Mouse (Mus musculus) regulatory T cell (primary cell): ENCODE results near the gene Fignl2.
"Not testable (repeated sequence)": the region's sequence is repeated elsewhere in the genome, so short reads cannot be mapped to it uniquely, and the experiment has no call there.

ENCODE experiments used
- in situ Hi-C: fragments of 300-600 bp; cut with MboI, MseI; formaldehyde crosslinking; loops from one replicate; pipeline ENCODE4 v1.15.1; 2025; ENCODE audit warnings: high pct_unique_total_duplicates

The Fignl2 gene

GRCm38 (mm10) chr15:101077813-101078730 is at the start of gene Fignl2:
Fignl2 (minus strand) TSS chr15:101078567.
- in situ Hi-C loops, result no loop called here

- in situ Hi-C loops, result no loop called here
Measured at GRCm38 (mm10) chr15:101126876-101127544, 48.6 kb upstream of the Fignl2 start.

GRCm38 (mm10) chr15:101125561-101125960 is 47.2 kb upstream of the Fignl2 start:
- in situ Hi-C loops, result no loop called here

- in situ Hi-C loops, result no loop called here
Measured at GRCm38 (mm10) chr15:101123202-101123601, 44.8 kb upstream of the Fignl2 start.

- in situ Hi-C loops, result no loop called here
Measured at GRCm38 (mm10) chr15:101122290-101122589, 43.9 kb upstream of the Fignl2 start.

GRCm38 (mm10) chr15:101121411-101122289 is 43.3 kb upstream of the Fignl2 start:
- in situ Hi-C loops, result no loop called here

- in situ Hi-C loops, result no loop called here
Measured at GRCm38 (mm10) chr15:101118399-101119125, 40.2 kb upstream of the Fignl2 start.

GRCm38 (mm10) chr15:101115511-101116110 is 37.2 kb upstream of the Fignl2 start, which contains the start of gene Ankrd33:
Ankrd33 (plus strand) TSS chr15:101115755.
- in situ Hi-C loops, result no loop called here

GRCm38 (mm10) chr15:101113778-101114177 is 35.4 kb upstream of the Fignl2 start:
- in situ Hi-C loops, result not testable (repeated sequence)

GRCm38 (mm10) chr15:101113176-101113575 is 34.8 kb upstream of the Fignl2 start:
- in situ Hi-C loops, result no loop called here

GRCm38 (mm10) chr15:101107906-101108671 is 29.7 kb upstream of the Fignl2 start:
- in situ Hi-C loops, result loop anchor here (10.0 kb wide), 2 partner anchors 57 to 73 kb away; no protein-coding TSS in a partner anchor

- in situ Hi-C loops, result loop anchor here (10.0 kb wide), 2 partner anchors 59 to 71 kb away; no protein-coding TSS in a partner anchor
Measured at GRCm38 (mm10) chr15:101106011-101106410, 27.6 kb upstream of the Fignl2 start.

- in situ Hi-C loops, result loop anchor here (10.0 kb wide), 2 partner anchors 59 to 71 kb away; no protein-coding TSS in a partner anchor
Measured at GRCm38 (mm10) chr15:101105496-101105994, 27.2 kb upstream of the Fignl2 start.

GRCm38 (mm10) chr15:101103605-101104304 is 25.4 kb upstream of the Fignl2 start:
- in situ Hi-C loops, result loop anchor here (10.0 kb wide), 2 partner anchors 61 to 69 kb away; no protein-coding TSS in a partner anchor

GRCm38 (mm10) chr15:101100996-101101395 is 22.6 kb upstream of the Fignl2 start:
- in situ Hi-C loops, result loop anchor here (10.0 kb wide), 2 partner anchors 64 to 66 kb away; no protein-coding TSS in a partner anchor

GRCm38 (mm10) chr15:101097985-101098651 is 19.8 kb upstream of the Fignl2 start:
- in situ Hi-C loops, result loop anchor here (10.0 kb wide), 2 partner anchors 1557 to 1847 kb away; no protein-coding TSS in a partner anchor

GRCm38 (mm10) chr15:101095392-101095791 is 17.0 kb upstream of the Fignl2 start:
- in situ Hi-C loops, result loop anchor here (10.0 kb wide), 2 partner anchors 1559 to 1849 kb away; no protein-coding TSS in a partner anchor

GRCm38 (mm10) chr15:101094979-101095378 is 16.6 kb upstream of the Fignl2 start:
- in situ Hi-C loops, result loop anchor here (10.0 kb wide), 2 partner anchors 1560 to 1850 kb away; no protein-coding TSS in a partner anchor
